Mouse (Mus musculus): Measurements from ENCODE around the gene Scml4.

Gene Scml4

GRCm38 (mm10) chr10:42860159-42860911 lies at the start of gene Scml4:
Gene Scml4 (plus strand): TSS chr10:42860370.
- no peak for DNase-seq (ENCODE audit: extremely low spot score, low read depth, low spot score)

- no peak for DNase-seq (ENCODE audit: extremely low spot score, low read depth, low spot score)
Measured at GRCm38 (mm10) chr10:42825923-42826322, 34.2 kb upstream of the Scml4 start.

- no peak for DNase-seq (ENCODE audit: extremely low spot score, low read depth, low spot score)
Measured at GRCm38 (mm10) chr10:42827155-42827554, 33.0 kb upstream of the Scml4 start.

GRCm38 (mm10) chr10:42830007-42830406 lies 30.2 kb upstream of the Scml4 start:
- DNase-seq (ENCODE audit: extremely low spot score, low read depth, low spot score): no peak

GRCm38 (mm10) chr10:42830409-42830808 lies 29.8 kb upstream of the Scml4 start:
- DNase-seq (ENCODE audit: extremely low spot score, low read depth, low spot score): no peak

GRCm38 (mm10) chr10:42832677-42833076 lies 27.5 kb upstream of the Scml4 start:
- no peak for DNase-seq (ENCODE audit: extremely low spot score, low read depth, low spot score)

- DNase-seq (ENCODE audit: extremely low spot score, low read depth, low spot score): no peak
Measured at GRCm38 (mm10) chr10:42833871-42834727, 26.1 kb upstream of the Scml4 start.

- DNase-seq (ENCODE audit: extremely low spot score, low read depth, low spot score): no peak
Measured at GRCm38 (mm10) chr10:42838106-42838505, 22.1 kb upstream of the Scml4 start.

GRCm38 (mm10) chr10:42838736-42839135 lies 21.4 kb upstream of the Scml4 start:
- no peak for DNase-seq (ENCODE audit: extremely low spot score, low read depth, low spot score)

GRCm38 (mm10) chr10:42840036-42840435 lies 20.1 kb upstream of the Scml4 start:
- DNase-seq (ENCODE audit: extremely low spot score, low read depth, low spot score): no peak

- no peak for DNase-seq (ENCODE audit: extremely low spot score, low read depth, low spot score)
Measured at GRCm38 (mm10) chr10:42841531-42842195, 18.5 kb upstream of the Scml4 start.

GRCm38 (mm10) chr10:42842358-42842757 lies 17.8 kb upstream of the Scml4 start:
- DNase-seq (ENCODE audit: extremely low spot score, low read depth, low spot score): no peak

GRCm38 (mm10) chr10:42843416-42843815 lies 16.8 kb upstream of the Scml4 start:
- DNase-seq (ENCODE audit: extremely low spot score, low read depth, low spot score): no peak

- no peak for DNase-seq (ENCODE audit: extremely low spot score, low read depth, low spot score)
Measured at GRCm38 (mm10) chr10:42845480-42845879, 14.7 kb upstream of the Scml4 start.

GRCm38 (mm10) chr10:42848179-42849080 lies 11.7 kb upstream of the Scml4 start:
- no peak for DNase-seq (ENCODE audit: extremely low spot score, low read depth, low spot score)

- no peak for DNase-seq (ENCODE audit: extremely low spot score, low read depth, low spot score)
Measured at GRCm38 (mm10) chr10:42849081-42849400, 11.1 kb upstream of the Scml4 start.

GRCm38 (mm10) chr10:42854838-42855237 lies 5.3 kb upstream of the Scml4 start:
- DNase-seq (ENCODE audit: extremely low spot score, low read depth, low spot score): no peak

- DNase-seq (ENCODE audit: extremely low spot score, low read depth, low spot score): no peak
Measured at GRCm38 (mm10) chr10:42855250-42855649, 4.9 kb upstream of the Scml4 start.

GRCm38 (mm10) chr10:42856574-42856973 lies 3.6 kb upstream of the Scml4 start:
- no peak for DNase-seq (ENCODE audit: extremely low spot score, low read depth, low spot score)

- DNase-seq (ENCODE audit: extremely low spot score, low read depth, low spot score): no peak
Measured at GRCm38 (mm10) chr10:42857021-42857420, 3.1 kb upstream of the Scml4 start.

GRCm38 (mm10) chr10:42859781-42860158 lies 400 bp upstream of the Scml4 start:
- no peak for DNase-seq (ENCODE audit: extremely low spot score, low read depth, low spot score)
